Mouse (Mus musculus) gastrocnemius, postnatal 10 days (tissue): ENCODE data around the gene Gm21746. TPM values are rescaled to one million over a fixed set of nuclear protein-coding genes. Genes with fewer than 3 reads are reported as not detected.
"Not testable (repeated sequence)": the region's sequence is repeated elsewhere in the genome, so short reads cannot be mapped to it uniquely, and the experiment has no call there.

ENCODE experiments used
- DNase-seq: peaks from one replicate; pipeline ENCODE4 v3.0.0; 2021; ENCODE audit warnings: mixed read lengths
- long read RNA-seq, 2 experiments: library from polyadenylated mRNA; stranded (forward); transcript quantifications; one replicate each; pipeline ENCODE4 v2.0.0; 2021
- total RNA-seq, 2 experiments: library from RNA; stranded (reverse); gene quantifications; 2 replicates each; pipeline ENCODE4 v1.2.3; 2021

Gene Gm21746
- total RNA-seq: not detected
- long read RNA-seq, experiment 1: 0 reads
- long read RNA-seq, experiment 2: 0 reads

GRCm38 (mm10) chrY:6237895-6238294 is at the start of gene Gm21746:
Gene Gm21746 (minus strand): TSS chrY:6237995.
- DNase-seq: not testable (repeated sequence)

- DNase-seq: not testable (repeated sequence)
Observed at GRCm38 (mm10) chrY:6266798-6267197, 29.0 kb upstream of the Gm21746 start, which contains the start of gene Gm20873. Gene Gm20873 (plus strand): TSS chrY:6267098.

Other genes starting within 250 kb of the Gm21746 start
- gene Gm20873, start 29.1 kb upstream of the Gm21746 start, total RNA-seq: not detected